Mouse (Mus musculus) midbrain, embryonic 10.5 days (tissue): ENCODE measurements around the gene Ubox5. TPM values are rescaled to one million over a fixed set of nuclear protein-coding genes. Genes with fewer than 3 reads are reported as not detected.
A peak's percentile ranks its signal among the peaks of the same experiment; 100 is the strongest.

Experiments used
- DNase-seq: peaks from one replicate; pipeline ENCODE4 v3.0.0-alpha.2; 2017; ENCODE audit warnings: low spot score
- H3K27ac ChIP-seq: fragments of 300-500 bp; sonication (generic); replicated peaks from 2 replicates; pipeline ENCODE4 v1.5.1; 2016; ENCODE audit warnings: mild to moderate bottlenecking
- H3K27me3 ChIP-seq: fragments of 300-500 bp; sonication (generic); 2 replicates; pipeline ENCODE4 v1.6.1; 2016; ENCODE audit warnings: low read depth, mild to moderate bottlenecking; ENCODE audit not compliant: poor library complexity, severe bottlenecking
- H3K36me3 ChIP-seq: fragments of 300-500 bp; sonication (generic); 2 replicates; pipeline ENCODE4 v1.6.1; 2016; ENCODE audit warnings: mild to moderate bottlenecking, moderate library complexity
- H3K4me1 ChIP-seq: fragments of 300-500 bp; sonication (generic); 2 replicates; pipeline ENCODE4 v1.6.1; 2016
- H3K4me3 ChIP-seq: fragments of 300-500 bp; sonication (generic); 2 replicates; pipeline ENCODE4 v1.5.1; 2016; ENCODE audit warnings: mild to moderate bottlenecking, moderate library complexity
- H3K9me3 ChIP-seq: fragments of 300-500 bp; sonication (generic); replicated peaks from 2 replicates; pipeline ENCODE4 v1.6.1; 2016; ENCODE audit warnings: mild to moderate bottlenecking
- WGBS: fragments of 180-500 bp; shearing (Covaris S2); methylation state at CpG from one replicate; pipeline ENCODE4 v1.1.7; 2016; 5-methylcytosine and 5-hydroxymethylcytosine counted together
- polyA plus RNA-seq: library from polyadenylated mRNA; unstranded; fragments of >200 nt; fragmentation: Nextera tagmentation; extraction: Ambion mirVana; gene quantifications from 2 replicates; pipeline ENCODE4 v1.2.1, GENCODE M21; 2016

The Ubox5 gene
- polyA plus RNA-seq, 1 experiment from 2014 or later: 20.3 TPM

DNA sequence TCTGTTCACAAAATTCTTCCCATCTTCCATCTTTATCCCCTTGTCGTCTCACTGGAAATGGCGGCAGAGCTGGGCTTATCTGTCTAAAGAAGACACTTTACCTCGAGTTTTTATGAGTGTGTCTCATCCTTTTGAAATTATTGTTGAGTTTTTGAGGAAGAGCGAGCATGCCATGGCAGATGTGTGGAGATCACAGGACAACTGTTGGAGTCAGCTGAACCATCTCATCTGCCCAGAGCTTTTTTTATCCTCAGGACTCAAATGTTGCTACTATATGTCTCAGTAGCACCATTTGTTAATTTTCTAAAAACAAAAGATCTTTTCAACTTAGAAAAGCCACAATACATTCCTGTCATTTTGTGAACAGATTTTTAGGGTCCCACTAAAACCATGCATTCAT, 15.4 kb upstream of the Ubox5 start:
- no peak overlapping the region for H3K27ac ChIP-seq
- no peak for DNase-seq
- peaks cover 20% of the 10 kb centered on the region for H3K27me3 ChIP-seq
- H3K36me3 ChIP-seq: peaks cover 9% of the 10 kb centered on the region
- H3K4me3 ChIP-seq: no peak overlapping the region
- WGBS: 82% methylated on average over 4 of the region's 4 CpGs
- H3K4me1 ChIP-seq: peaks cover 20% of the 10 kb centered on the region
- H3K9me3 ChIP-seq: no peaks in the 10 kb centered on the region

GRCm38 (mm10) chr2:130642684-130643369, 13.0 kb upstream of the Ubox5 start, which contains the start of gene Lzts3:
Lzts3 (minus strand) TSS chr2:130642803.
- Histone ChIP-seq H3K4me1 (peaks cover 24% of the 10 kb centered on the region), H3K4me3 (peak within 1 kb of the TSS; percentile 79), H3K27me3 (peaks cover 43% of the 10 kb centered on the region), H3K9me3 (no peaks in the 10 kb centered on the region), H3K27ac (peak within 1 kb of the TSS; percentile 87), H3K36me3 (no peaks in the 10 kb centered on the region)
- 3% methylated on average over 40 of the region's 40 CpGs for WGBS
- DNase-seq: peak; percentile 93

- no peak for DNase-seq
- Histone ChIP-seq H3K9me3 (no peaks in the 10 kb centered on the region), H3K27me3 (peaks cover 49% of the 10 kb centered on the region), H3K27ac (peak overlapping the region; percentile 87), H3K4me1 (peaks cover 26% of the 10 kb centered on the region), H3K4me3 (peak overlapping the region; percentile 79), H3K36me3 (no peaks in the 10 kb centered on the region)
- under 1% methylated on average over 27 of the region's 27 CpGs for WGBS
These were observed 12.4 kb upstream of the Ubox5 start for GRCm38 (mm10) chr2:130642197-130642660.

DNA sequence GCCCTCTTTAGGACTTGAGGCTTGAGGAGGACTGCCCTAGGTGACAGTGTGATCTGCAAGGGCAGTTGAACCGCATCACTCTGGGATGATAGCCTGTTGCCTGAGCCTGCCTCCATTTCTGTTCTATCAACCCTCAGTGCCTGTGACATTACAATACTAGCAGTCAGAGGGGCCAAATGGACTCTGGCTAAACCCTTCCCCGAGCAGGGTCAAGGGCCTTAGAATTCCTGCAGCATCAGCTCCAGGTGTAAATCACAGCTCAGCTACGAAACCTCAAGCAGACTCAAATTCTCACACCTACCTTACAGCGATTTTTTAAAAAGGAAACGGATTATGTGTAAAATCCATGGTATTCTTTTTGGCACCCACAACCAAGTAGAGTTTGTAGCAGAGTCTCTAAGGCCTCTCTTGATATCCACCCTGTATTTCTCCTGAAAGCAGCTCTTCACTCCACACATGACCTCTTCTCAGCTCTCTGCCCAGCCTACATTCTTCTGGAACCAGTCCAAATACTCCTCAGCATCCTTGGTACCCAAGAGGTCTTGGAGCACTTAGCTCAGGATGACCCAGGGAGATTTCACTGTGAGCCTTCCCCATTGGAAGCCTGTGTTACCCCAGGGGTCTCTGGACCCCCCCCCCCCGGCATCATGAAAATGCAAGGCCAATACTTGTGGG, 11.7 kb upstream of the Ubox5 start:
- Histone ChIP-seq H3K27ac (0 out of 2 replicates have a peak overlapping the region, but pooled peaks have one; percentile 87), H3K36me3 (no peaks in the 10 kb centered on the region), H3K4me1 (peaks cover 26% of the 10 kb centered on the region), H3K4me3 (peak overlapping the region; percentile 79), H3K9me3 (no peaks in the 10 kb centered on the region), H3K27me3 (peaks cover 57% of the 10 kb centered on the region)
- no peak for DNase-seq
- WGBS: 77% methylated on average over 6 of the region's 6 CpGs

- WGBS: 84% methylated on average over 6 of the region's 6 CpGs
- DNase-seq: no peak
- no peaks in the 10 kb centered on the region for H3K9me3 ChIP-seq
- H3K36me3 ChIP-seq: no peaks in the 10 kb centered on the region
- H3K27ac ChIP-seq: no peak overlapping the region
- peaks cover 47% of the 10 kb centered on the region for H3K4me1 ChIP-seq
- H3K27me3 ChIP-seq: peaks cover 79% of the 10 kb centered on the region
- no peak overlapping the region for H3K4me3 ChIP-seq
These were observed 9.4 kb upstream of the Ubox5 start for GRCm38 (mm10) chr2:130639276-130639675.

DNA sequence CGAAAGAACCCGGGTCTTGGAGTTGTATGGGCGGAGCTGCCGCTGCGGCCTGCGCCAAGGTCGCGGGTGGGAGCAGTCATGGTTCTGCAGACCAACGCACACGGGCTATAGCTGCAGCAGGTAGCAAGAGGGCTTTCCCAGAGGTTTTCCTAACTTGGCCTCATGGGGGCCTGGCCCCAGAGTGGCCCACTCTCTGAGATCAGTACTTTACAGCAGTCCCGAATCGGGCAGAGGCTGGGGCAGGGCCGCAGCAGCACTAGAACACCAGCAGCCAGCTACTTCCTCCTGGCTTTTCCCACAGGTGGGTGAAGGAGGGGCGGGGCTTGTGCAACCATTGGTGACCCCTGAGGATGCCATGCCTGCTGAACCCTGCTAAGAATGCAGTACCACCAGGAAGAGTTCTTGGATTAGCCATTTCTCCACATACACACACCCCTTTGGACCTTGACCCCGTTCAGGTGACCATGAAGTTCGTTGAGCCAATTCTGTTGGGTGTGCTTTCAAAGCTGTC, 8.3 kb upstream of the Ubox5 start:
- WGBS: 34% methylated on average over 16 of the region's 16 CpGs
- peaks cover 90% of the 10 kb centered on the region for H3K27me3 ChIP-seq
- no peak overlapping the region for H3K4me3 ChIP-seq
- no peaks in the 10 kb centered on the region for H3K36me3 ChIP-seq
- H3K9me3 ChIP-seq: no peaks in the 10 kb centered on the region
- H3K27ac ChIP-seq: no peak overlapping the region
- H3K4me1 ChIP-seq: peaks cover 57% of the 10 kb centered on the region
- DNase-seq: no peak

DNA sequence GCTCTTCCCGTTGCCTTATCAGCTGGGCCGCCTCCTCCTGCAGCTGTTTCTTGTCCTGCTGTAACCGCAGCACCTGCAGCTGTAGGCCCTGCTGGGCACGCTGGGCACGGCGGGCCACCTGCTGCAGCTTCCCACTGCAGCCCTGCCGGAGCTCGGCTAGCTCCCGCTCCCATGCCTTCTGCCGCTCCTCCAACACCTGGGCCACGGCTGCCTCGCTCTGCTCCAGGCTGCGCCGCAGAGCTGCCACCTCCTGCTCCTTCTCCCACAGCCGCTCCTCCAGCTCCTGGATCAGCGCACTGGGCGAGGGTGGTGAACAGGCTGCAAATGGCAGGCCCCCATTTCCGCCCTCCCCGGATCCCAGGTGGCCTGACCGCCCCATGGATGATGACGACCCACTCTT, 6.0 kb upstream of the Ubox5 start:
- Histone ChIP-seq H3K27me3 (peaks cover 98% of the 10 kb centered on the region), H3K4me3 (peak overlapping the region; percentile 55), H3K4me1 (peaks cover 51% of the 10 kb centered on the region), H3K27ac (0 out of 2 replicates have a peak overlapping the region, but pooled peaks have one; percentile 28), H3K36me3 (no peaks in the 10 kb centered on the region), H3K9me3 (no peaks in the 10 kb centered on the region)
- peak; percentile 29 for DNase-seq
- WGBS: 6% methylated on average over 21 of the region's 21 CpGs

GRCm38 (mm10) chr2:130634739-130635411, 5.0 kb upstream of the Ubox5 start:
- DNase-seq: peak; percentile 63
- peak overlapping the region; percentile 55 for H3K4me3 ChIP-seq
- peaks cover 91% of the 10 kb centered on the region for H3K27me3 ChIP-seq
- H3K4me1 ChIP-seq: peaks cover 55% of the 10 kb centered on the region
- no peaks in the 10 kb centered on the region for H3K9me3 ChIP-seq
- WGBS: 1% methylated on average over 38 of the region's 38 CpGs
- no peaks in the 10 kb centered on the region for H3K36me3 ChIP-seq
- peak overlapping the region; percentile 69 for H3K27ac ChIP-seq

GRCm38 (mm10) chr2:130634006-130634738, 4.3 kb upstream of the Ubox5 start:
- WGBS: 12% methylated on average over 14 of the region's 14 CpGs
- Histone ChIP-seq H3K4me3 (peak overlapping the region; percentile 55), H3K4me1 (peaks cover 59% of the 10 kb centered on the region), H3K27ac (peak overlapping the region; percentile 69), H3K9me3 (no peaks in the 10 kb centered on the region), H3K27me3 (peaks cover 84% of the 10 kb centered on the region), H3K36me3 (no peaks in the 10 kb centered on the region)
- peak; percentile 55 for DNase-seq

DNA sequence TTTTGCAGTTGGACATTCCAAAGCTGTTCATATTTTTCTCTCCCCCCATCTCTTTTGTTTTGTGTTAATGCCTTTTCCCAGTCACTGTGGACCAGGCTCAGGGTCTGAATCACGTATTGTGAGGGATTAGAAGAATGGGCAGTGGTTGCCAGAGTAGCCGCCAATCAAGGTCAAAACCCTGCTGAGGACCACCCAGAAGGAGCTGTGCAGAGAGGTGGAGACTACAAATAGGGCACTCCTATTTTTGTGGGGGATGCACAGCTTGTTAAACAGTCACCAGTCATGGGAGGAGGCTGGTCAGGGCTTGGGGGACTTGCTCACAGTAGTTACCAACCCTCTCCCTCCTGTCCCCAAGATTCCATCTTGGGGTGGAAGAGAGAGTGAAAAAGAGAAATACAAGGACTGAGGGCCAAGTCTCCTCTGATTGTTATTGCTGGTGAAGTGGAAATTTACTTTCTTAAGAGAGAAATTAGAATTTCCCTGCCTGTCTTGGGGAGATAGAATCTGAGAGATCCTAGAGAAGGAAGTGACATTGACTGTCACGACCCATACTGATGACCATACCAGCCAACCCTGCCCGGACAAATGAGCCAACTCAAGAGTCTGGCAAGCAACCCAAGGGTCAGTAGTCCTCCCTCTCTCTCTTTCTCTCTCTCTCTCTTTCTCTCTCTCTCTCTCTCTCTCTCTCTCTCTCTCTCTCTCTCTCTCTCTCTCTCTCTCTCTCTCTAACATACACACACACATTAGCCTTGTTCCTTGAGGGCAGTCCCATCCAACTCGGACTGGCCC, 3.2 kb upstream of the Ubox5 start:
- no peaks in the 10 kb centered on the region for H3K9me3 ChIP-seq
- peak; percentile 72 for DNase-seq
- peaks cover 66% of the 10 kb centered on the region for H3K4me1 ChIP-seq
- peaks cover 4% of the 10 kb centered on the region for H3K36me3 ChIP-seq
- H3K27ac ChIP-seq: peak overlapping the region; percentile 69
- no peak overlapping the region; the same call in 1 of the 2 replicates for H3K4me3 ChIP-seq
- peaks cover 73% of the 10 kb centered on the region for H3K27me3 ChIP-seq
- WGBS: 51% methylated on average over 5 of the region's 5 CpGs

DNA sequence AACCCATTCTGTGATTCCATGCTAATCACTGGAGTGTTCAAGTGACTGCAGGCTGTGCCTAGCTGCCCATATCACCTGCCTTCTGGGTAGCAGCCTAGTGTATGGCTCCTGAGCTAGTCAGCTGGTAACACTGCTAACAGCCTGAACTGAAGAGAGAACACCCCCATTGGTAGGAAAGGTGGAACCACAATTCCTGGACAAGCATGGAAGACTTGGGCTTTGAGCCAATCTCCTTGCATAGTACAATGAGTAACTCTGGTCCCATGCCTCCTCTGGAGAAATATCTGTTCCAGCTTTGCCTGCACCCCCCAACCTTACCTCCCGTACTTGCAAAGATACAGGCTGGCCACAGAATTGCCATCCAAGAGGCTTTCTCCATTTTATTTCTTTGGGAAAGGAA, 2.6 kb upstream of the Ubox5 start:
- no peaks in the 10 kb centered on the region for H3K9me3 ChIP-seq
- no peak for DNase-seq
- H3K27me3 ChIP-seq: peaks cover 67% of the 10 kb centered on the region
- H3K27ac ChIP-seq: peak overlapping the region; percentile 69; the same call in 1 of the 2 replicates
- no peak overlapping the region; the same call in 1 of the 2 replicates for H3K4me3 ChIP-seq
- H3K36me3 ChIP-seq: peaks cover 11% of the 10 kb centered on the region
- peaks cover 62% of the 10 kb centered on the region for H3K4me1 ChIP-seq
- 74% methylated on average over 1 of the region's 1 CpGs for WGBS
